Mouse (Mus musculus): ENCODE measurements around the gene Gm20388. TPM values are rescaled to one million over a fixed set of nuclear protein-coding genes. Genes with fewer than 3 reads are reported as not detected.

Gm20388 gene
- polyA plus RNA-seq, 1 experiment from 2014 or later = not detected

GRCm38 (mm10) chr8:120016424-120016823, 105.8 kb downstream of the Gm20388 start:
- peaks cover 5% of the 10 kb centered on the region; the same call in 1 of the 2 replicates for H3K4me1 ChIP-seq (replicated peaks; ENCODE audit: control insufficient read depth, insufficient read depth)
- 0 out of 2 replicates have a peak, but pooled peaks have one; percentile 6 for ATAC-seq (ENCODE audit: low FRiP score, low TSS enrichment)

GRCm38 (mm10) chr8:120017349-120017748, 106.7 kb downstream of the Gm20388 start:
- TF ChIP-seq EP300 (optimal IDR thresholded peaks at IDR 0.05) (no peak), CTCF (IDR thresholded peaks at IDR 0.05; ENCODE audit: low read depth) (no peak)
- Histone ChIP-seq H3K36me3 (ENCODE audit: control insufficient read depth, insufficient read depth, low read length) (peaks cover 3% of the 10 kb centered on the region; the same call in 1 of the 2 replicates), H3K4me3 (ENCODE audit: low read depth, low read length) (no peak overlapping the region), H3K4me1 (replicated peaks; ENCODE audit: control insufficient read depth, insufficient read depth) (peaks cover 5% of the 10 kb centered on the region; the same call in 1 of the 2 replicates), H3K4me2 (replicated peaks; ENCODE audit: low read depth) (no peak overlapping the region), H3K27ac (replicated peaks) (no peak overlapping the region), H3K27me3 (ENCODE audit: control insufficient read depth, insufficient read depth, low read length) (no peaks in the 10 kb centered on the region), H3K9ac (ENCODE audit: low read length) (no peak overlapping the region), H3K9me3 (ENCODE audit: control insufficient read depth, low read length) (no peaks in the 10 kb centered on the region)
- WGBS = 90% methylated on average over 13 of the region's 13 CpGs
- ATAC-seq (ENCODE audit: low FRiP score, low TSS enrichment) = no peak
- DNase-seq (ENCODE audit: low spot score) = no peak

More at GRCm38 (mm10) chr8:120016424-120016823, 105.8 kb downstream of the Gm20388 start:
- Histone ChIP-seq H3K9ac (ENCODE audit: low read length) (no peak overlapping the region), H3K27me3 (ENCODE audit: control insufficient read depth, insufficient read depth, low read length) (no peaks in the 10 kb centered on the region), H3K27ac (replicated peaks) (no peak overlapping the region), H3K9me3 (ENCODE audit: control insufficient read depth, low read length) (no peaks in the 10 kb centered on the region), H3K4me2 (replicated peaks; ENCODE audit: low read depth) (no peak overlapping the region), H3K4me3 (ENCODE audit: low read depth, low read length) (no peak overlapping the region), H3K36me3 (ENCODE audit: control insufficient read depth, insufficient read depth, low read length) (peaks cover 3% of the 10 kb centered on the region; the same call in 1 of the 2 replicates)
- no peak for DNase-seq (ENCODE audit: low spot score)
- TF ChIP-seq EP300 (optimal IDR thresholded peaks at IDR 0.05) (no peak), CTCF (IDR thresholded peaks at IDR 0.05; ENCODE audit: low read depth) (no peak)
- 68% methylated on average over 7 of the region's 7 CpGs for WGBS

GRCm38 (mm10) chr8:120017786-120018185, 107.1 kb downstream of the Gm20388 start:
- no peak overlapping the region for H3K4me3 ChIP-seq (ENCODE audit: low read depth, low read length)
- TF ChIP-seq EP300 (optimal IDR thresholded peaks at IDR 0.05) (no peak), CTCF (IDR thresholded peaks at IDR 0.05; ENCODE audit: low read depth) (no peak)
- H3K27ac ChIP-seq (replicated peaks) = no peak overlapping the region
- no peaks in the 10 kb centered on the region for H3K9me3 ChIP-seq (ENCODE audit: control insufficient read depth, low read length)
- H3K4me2 ChIP-seq (replicated peaks; ENCODE audit: low read depth) = no peak overlapping the region
- H3K36me3 ChIP-seq (ENCODE audit: control insufficient read depth, insufficient read depth, low read length) = peaks cover 3% of the 10 kb centered on the region; the same call in 1 of the 2 replicates
- peaks cover 5% of the 10 kb centered on the region; the same call in 1 of the 2 replicates for H3K4me1 ChIP-seq (replicated peaks; ENCODE audit: control insufficient read depth, insufficient read depth)
- ATAC-seq (ENCODE audit: low FRiP score, low TSS enrichment) (no peak), DNase-seq (ENCODE audit: low spot score) (no peak)
- H3K27me3 ChIP-seq (ENCODE audit: control insufficient read depth, insufficient read depth, low read length) = no peaks in the 10 kb centered on the region
- 92% methylated on average over 6 of the region's 6 CpGs for WGBS
- no peak overlapping the region for H3K9ac ChIP-seq (ENCODE audit: low read length)

- Histone ChIP-seq H3K9me3 (ENCODE audit: control insufficient read depth, low read length) (no peaks in the 10 kb centered on the region), H3K27ac (replicated peaks) (no peak overlapping the region), H3K27me3 (ENCODE audit: control insufficient read depth, insufficient read depth, low read length) (no peaks in the 10 kb centered on the region), H3K9ac (ENCODE audit: low read length) (no peak overlapping the region), H3K4me2 (replicated peaks; ENCODE audit: low read depth) (no peak overlapping the region), H3K4me3 (ENCODE audit: low read depth, low read length) (no peak overlapping the region), H3K4me1 (replicated peaks; ENCODE audit: control insufficient read depth, insufficient read depth) (peaks cover 5% of the 10 kb centered on the region; the same call in 1 of the 2 replicates), H3K36me3 (ENCODE audit: control insufficient read depth, insufficient read depth, low read length) (peaks cover 3% of the 10 kb centered on the region; the same call in 1 of the 2 replicates)
- DNase-seq (ENCODE audit: low spot score) (no peak), ATAC-seq (ENCODE audit: low FRiP score, low TSS enrichment) (no peak)
- 79% methylated on average over 6 of the region's 6 CpGs for WGBS
- no peak for TF ChIP-seq CTCF (IDR thresholded peaks at IDR 0.05; ENCODE audit: low read depth)
- TF ChIP-seq EP300 (optimal IDR thresholded peaks at IDR 0.05) = no peak
Observed at GRCm38 (mm10) chr8:120018379-120018778, 107.7 kb downstream of the Gm20388 start.

GRCm38 (mm10) chr8:120019297-120019696, 108.7 kb downstream of the Gm20388 start:
- Histone ChIP-seq H3K27ac (replicated peaks) (no peak overlapping the region), H3K36me3 (ENCODE audit: control insufficient read depth, insufficient read depth, low read length) (peaks cover 3% of the 10 kb centered on the region; the same call in 1 of the 2 replicates), H3K27me3 (ENCODE audit: control insufficient read depth, insufficient read depth, low read length) (no peaks in the 10 kb centered on the region), H3K9me3 (ENCODE audit: control insufficient read depth, low read length) (no peaks in the 10 kb centered on the region), H3K4me3 (ENCODE audit: low read depth, low read length) (no peak overlapping the region), H3K4me2 (replicated peaks; ENCODE audit: low read depth) (no peak overlapping the region), H3K9ac (ENCODE audit: low read length) (no peak overlapping the region), H3K4me1 (replicated peaks; ENCODE audit: control insufficient read depth, insufficient read depth) (peaks cover 3% of the 10 kb centered on the region; the same call in 1 of the 2 replicates)
- no peak for DNase-seq (ENCODE audit: low spot score)
- TF ChIP-seq CTCF (IDR thresholded peaks at IDR 0.05; ENCODE audit: low read depth) (no peak), EP300 (optimal IDR thresholded peaks at IDR 0.05) (no peak)
- 89% methylated on average over 5 of the region's 5 CpGs for WGBS
- no peak for ATAC-seq (ENCODE audit: low FRiP score, low TSS enrichment)

GRCm38 (mm10) chr8:120020298-120020697, 109.7 kb downstream of the Gm20388 start:
- H3K27me3 ChIP-seq (ENCODE audit: control insufficient read depth, insufficient read depth, low read length) = no peaks in the 10 kb centered on the region
- no peak overlapping the region for H3K4me2 ChIP-seq (replicated peaks; ENCODE audit: low read depth)
- no peak overlapping the region for H3K9ac ChIP-seq (ENCODE audit: low read length)
- TF ChIP-seq CTCF (IDR thresholded peaks at IDR 0.05; ENCODE audit: low read depth) = no peak
- TF ChIP-seq EP300 (optimal IDR thresholded peaks at IDR 0.05) = no peak
- no peak overlapping the region for H3K4me3 ChIP-seq (ENCODE audit: low read depth, low read length)
- no peak overlapping the region for H3K27ac ChIP-seq (replicated peaks)
- peaks cover 3% of the 10 kb centered on the region; the same call in 1 of the 2 replicates for H3K36me3 ChIP-seq (ENCODE audit: control insufficient read depth, insufficient read depth, low read length)
- DNase-seq (ENCODE audit: low spot score) (no peak), ATAC-seq (ENCODE audit: low FRiP score, low TSS enrichment) (no peak)
- H3K9me3 ChIP-seq (ENCODE audit: control insufficient read depth, low read length) = no peaks in the 10 kb centered on the region
- 66% methylated on average over 7 of the region's 7 CpGs for WGBS
- H3K4me1 ChIP-seq (replicated peaks; ENCODE audit: control insufficient read depth, insufficient read depth) = no peaks in the 10 kb centered on the region
